Mouse (Mus musculus): ENCODE measurements around the gene Rnf32. TPM values are rescaled to one million over a fixed set of nuclear protein-coding genes. Genes with fewer than 3 reads are reported as not detected.
A peak's percentile ranks its signal among the peaks of the same experiment; 100 is the strongest.

Gene Rnf32
- total RNA-seq, 2 experiments from 2014 or later = 2.3 to 5.9 TPM

DNA sequence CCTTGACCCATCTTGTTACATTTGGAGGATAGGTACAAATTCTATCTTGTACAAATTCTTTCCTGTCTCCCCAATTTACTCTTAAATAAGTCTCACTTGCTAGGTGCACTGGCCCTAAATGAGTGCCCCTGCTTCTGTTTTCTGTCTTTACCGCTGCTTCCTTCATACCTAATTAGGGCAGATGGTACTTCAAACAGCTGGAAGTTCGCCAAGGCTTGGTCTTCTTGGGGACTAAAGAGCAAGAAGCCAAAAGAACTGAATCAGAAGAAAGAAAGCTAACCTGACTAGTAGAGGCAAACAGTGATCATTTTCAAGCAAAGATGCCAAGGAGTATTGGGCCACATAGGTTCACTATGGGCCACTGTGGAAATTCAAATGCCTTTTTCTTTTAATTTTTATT lies 77.6 kb downstream of the Rnf32 start:
- no peak for DNase-seq

DNA sequence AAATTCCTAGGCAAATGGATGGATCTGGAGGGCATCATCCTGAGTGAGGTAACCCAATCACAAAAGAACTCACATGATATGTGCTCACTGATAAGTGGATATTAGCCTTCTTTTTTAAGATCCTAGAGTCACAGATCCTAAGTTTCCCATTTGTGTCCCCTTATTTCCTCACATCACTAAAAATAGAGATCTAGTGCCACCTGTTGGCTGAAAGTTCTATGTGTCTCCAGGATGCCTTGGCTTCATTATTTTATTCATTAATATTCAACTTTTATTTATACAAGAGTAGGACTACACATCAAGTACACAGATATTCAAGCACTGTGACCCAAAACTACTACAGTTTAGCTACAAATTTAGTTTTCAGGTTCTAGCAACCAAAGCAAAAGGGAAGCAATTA lies 79.0 kb downstream of the Rnf32 start:
- peak; percentile 12 for DNase-seq

Other genes with a start within 250 kb of the Rnf32 start
- gene Lmbr1, start 182.4 kb downstream of the Rnf32 start, total RNA-seq (2021) = 10 to 100 TPM; 11.3 to 11.4 TPM
- 10 to 100 TPM; 28.8 to 30.4 TPM for gene Nom1, start 238.7 kb downstream of the Rnf32 start, total RNA-seq (2021)

Data from adrenal gland, postnatal 10 days (tissue).